Comparison of ENCODE assay signal across 8 mouse cellular contexts in genomic region chr2:32534733-32535471, GRCm38 (mm10). TPM values are rescaled to one million over a fixed set of nuclear protein-coding genes. Genes with fewer than 3 reads are reported as not detected.
DNase-seq lines count a peak whose midpoint lies in the region; ATAC-seq lines count a peak whose summit lies in the region.

Gene Fam102a (plus strand): TSS chr2:32535332.

- H3K36me3 ChIP-seq in embryonic facial prominence, embryonic 14.5 days (ENCODE audit: control insufficient read depth, insufficient read depth, low read length): no peaks in the 10 kb centered on the region
- H3K36me3 ChIP-seq in kidney, embryonic 14.5 days (ENCODE audit: control insufficient read depth, insufficient read depth, low read length): no peaks in the 10 kb centered on the region
- no peaks in the 10 kb centered on the region for H3K36me3 ChIP-seq in limb, embryonic 15.5 days

- H3K4me2 ChIP-seq in embryonic facial prominence, embryonic 14.5 days (ENCODE audit: low read depth, low read length): peak within 1 kb of the TSS; percentile 67
- H3K4me2 ChIP-seq in kidney, embryonic 14.5 days (replicated peaks; ENCODE audit: low read depth, low read length): peak within 1 kb of the TSS; percentile 71
- peak within 1 kb of the TSS; percentile 84 for H3K4me2 ChIP-seq in limb, embryonic 15.5 days

- H3K27me3 ChIP-seq in embryonic facial prominence, embryonic 14.5 days (replicated peaks; ENCODE audit: control insufficient read depth, insufficient read depth, low read length): no peaks in the 10 kb centered on the region
- H3K27me3 ChIP-seq in kidney, embryonic 14.5 days (ENCODE audit: control insufficient read depth, insufficient read depth, low read length): no peaks in the 10 kb centered on the region
- H3K27me3 ChIP-seq in limb, embryonic 15.5 days: no peaks in the 10 kb centered on the region

- H3K4me1 ChIP-seq in embryonic facial prominence, embryonic 14.5 days (ENCODE audit: control insufficient read depth, insufficient read depth, low read length): peaks cover 39% of the 10 kb centered on the region
- H3K4me1 ChIP-seq in kidney, embryonic 14.5 days (ENCODE audit: control insufficient read depth, insufficient read depth, low read length): peaks cover 50% of the 10 kb centered on the region
- peaks cover 55% of the 10 kb centered on the region for H3K4me1 ChIP-seq in limb, embryonic 15.5 days

- H3K9ac ChIP-seq in embryonic facial prominence, embryonic 14.5 days (ENCODE audit: low read depth, low read length): peak within 1 kb of the TSS; percentile 93
- H3K9ac ChIP-seq in kidney, embryonic 14.5 days (ENCODE audit: low read depth, low read length): peak within 1 kb of the TSS; percentile 71
- H3K9ac ChIP-seq in limb, embryonic 15.5 days: peak within 1 kb of the TSS; percentile 96

- H3K9me3 ChIP-seq in embryonic facial prominence, embryonic 14.5 days (ENCODE audit: control insufficient read depth, low read length): no peaks in the 10 kb centered on the region
- H3K9me3 ChIP-seq in kidney, embryonic 14.5 days (ENCODE audit: control insufficient read depth, low read length): no peaks in the 10 kb centered on the region
- no peaks in the 10 kb centered on the region for H3K9me3 ChIP-seq in limb, embryonic 15.5 days

- H3K27ac ChIP-seq in embryonic facial prominence, embryonic 14.5 days (replicated peaks; ENCODE audit: low read depth, low read length): peak within 1 kb of the TSS; percentile 95
- peak within 1 kb of the TSS; percentile 90 for H3K27ac ChIP-seq in kidney, embryonic 14.5 days (ENCODE audit: low read depth, low read length)
- peak within 1 kb of the TSS; percentile 99 for H3K27ac ChIP-seq in limb, embryonic 15.5 days

- DNase-seq in 3T3-L1 (ENCODE audit: low read depth, low spot score): peak; percentile 95
- DNase-seq in adrenal gland, postnatal 4 days (ENCODE audit: low spot score in 2 of 2): peak; percentile 97 to 98
- peak; percentile 99 for DNase-seq in embryonic facial prominence, embryonic 14.5 days (ENCODE audit: low spot score)
- DNase-seq in heart, adult 8-10 months (ENCODE audit: low spot score): peak; percentile 97
- peak; percentile 90 to 92 for DNase-seq in monocyte, adult 2 months (ENCODE audit: low read depth in 1 of 2, low spot score in 2 of 2)
- peak; percentile 98 for DNase-seq in spleen, postnatal 36 days (ENCODE audit: low spot score in 2 of 2)

- peak within 1 kb of the TSS; percentile 92 for H3K4me3 ChIP-seq in embryonic facial prominence, embryonic 14.5 days (ENCODE audit: low read depth, low read length)
- H3K4me3 ChIP-seq in kidney, embryonic 14.5 days (ENCODE audit: low read length): peak within 1 kb of the TSS; percentile 64
- H3K4me3 ChIP-seq in limb, embryonic 15.5 days: peak within 1 kb of the TSS; percentile 92

- ATAC-seq in embryonic facial prominence, embryonic 14.5 days (ENCODE audit: low read depth): peak; percentile 96
- peak; percentile 97 for ATAC-seq in kidney, embryonic 14.5 days (ENCODE audit: low FRiP score, low TSS enrichment)
- ATAC-seq in limb, embryonic 15.5 days (ENCODE audit: insufficient number of reproducible peaks, low FRiP score, low TSS enrichment, low read depth): peak; percentile 93

- under 1% methylated on average over 60 of the region's 67 CpGs for WGBS in embryonic facial prominence, embryonic 14.5 days
- under 1% methylated on average over 65 of the region's 67 CpGs for WGBS in kidney, embryonic 14.5 days
- under 1% methylated on average over 65 of the region's 67 CpGs for WGBS in limb, embryonic 15.5 days

RNA-seq across cellular contexts. Expression of gene Fam102a, which starts in this region (rescaled TPM):
- 10 to 100 TPM; 36.6 to 38.0 TPM for total RNA-seq in adrenal gland, postnatal 4 days (2021)
- polyA plus RNA-seq in embryonic facial prominence, embryonic 14.5 days (2014; fragmentation: Nextera tagmentation; extraction: Ambion mirVana): 16.3 and 19.2 TPM in 2 replicates
- 10 to 100 TPM in 1 of 4 experiments, 1 to 10 TPM in 3; 6.8 to 10.9 (median 8.6) TPM for total RNA-seq in heart, adult 8-10 months (2022)
- 12.2 and 16.9 TPM in 2 replicates for polyA plus RNA-seq in kidney, embryonic 14.5 days (2014; fragmentation: Nextera tagmentation; extraction: Ambion mirVana)
- 14.7 and 17.3 TPM in 2 replicates for polyA plus RNA-seq in limb, embryonic 15.5 days (2015; fragmentation: Nextera tagmentation; extraction: Ambion mirVana)

Comparison
In these comparisons a context has a peak if more than half of its experiments do, and no peak if none do; other contexts are left out.
1. Peak in every context shown above with its lines: DNase-seq, ATAC-seq, H3K4me3 ChIP-seq and H3K27ac ChIP-seq.